Comparison of ENCODE assay signal across 12 mouse cellular contexts in genomic region chr5:149677196-149677595, GRCm38 (mm10).
"Had no signal": no experiment of that assay in that cellular context is flagged by ENCODE, and none has a peak within 500 bp of the region (broad histone marks: within the 10 kb centered on the region; RNA-seq: fewer than 3 reads in every experiment).

No protein-coding gene starts in this region.

- DNase-seq: lung, adult 18-20 months; lung, embryonic 14.5 days; lung, postnatal 10 days; lung, postnatal 4 days; midbrain, embryonic 14.5 days; right cerebral cortex, postnatal 14 days; thymus, adult 18-20 months; thymus, postnatal 14 days; thymus, postnatal 36 days had no signal

- H3K36me3 ChIP-seq: midbrain, embryonic 10.5 days; midbrain, embryonic 12.5 days; neural tube, embryonic 12.5 days had no signal

- H3K27me3 ChIP-seq: neural tube, embryonic 12.5 days had no signal
